Mouse (Mus musculus) lung, adult 2 months (tissue): ENCODE results near the gene Srarp. TPM values are rescaled to one million over a fixed set of nuclear protein-coding genes. Genes with fewer than 3 reads are reported as not detected.

Experiments
- DNase-seq: peaks from one replicate; pipeline ENCODE4 v3.0.0; 2022
- H3K4me1 ChIP-seq: fragments of 200-500 bp; 2 replicates; pipeline ENCODE4 v1.6.1; 2011; ENCODE audit warnings: low read length; ENCODE audit not compliant: control insufficient read depth, insufficient read depth
- H3K4me3 ChIP-seq: fragments of 200-500 bp; replicated peaks from 2 replicates; pipeline ENCODE3; 2011; ENCODE audit warnings: low read depth, mild to moderate bottlenecking, control low read depth, low read length; ENCODE audit errors: extremely low read depth
- CTCF ChIP-seq: fragments of 200-500 bp; IDR thresholded peaks from 2 replicates; pipeline ENCODE4 v1.5.1; 2011; ENCODE audit warnings: mild to moderate bottlenecking, low read length, control low read depth; ENCODE audit not compliant: insufficient read depth
- POLR2A ChIP-seq: fragments of 200-500 bp; IDR thresholded peaks from 2 replicates; pipeline ENCODE4 v1.6.1; 2011; ENCODE audit warnings: low read depth, mild to moderate bottlenecking, control low read depth, low read length, borderline replicate concordance; ENCODE audit errors: extremely low read depth
- WGBS: fragments of 180-500 bp; shearing (Covaris S2); methylation state at CpG from one replicate; pipeline ENCODE4 v1.1.7; 2018; 5-methylcytosine and 5-hydroxymethylcytosine counted together
- polyA plus RNA-seq: library from polyadenylated mRNA; depleted of rRNA; stranded (reverse); fragments of >200 nt; gene quantifications from 2 replicates; pipeline ENCODE4 v1.2.3, GENCODE M21; 2012; rRNA removed

The Srarp gene
- 0.18 TPM in 1 of 2 replicates, not detected in the other for polyA plus RNA-seq

DNA sequence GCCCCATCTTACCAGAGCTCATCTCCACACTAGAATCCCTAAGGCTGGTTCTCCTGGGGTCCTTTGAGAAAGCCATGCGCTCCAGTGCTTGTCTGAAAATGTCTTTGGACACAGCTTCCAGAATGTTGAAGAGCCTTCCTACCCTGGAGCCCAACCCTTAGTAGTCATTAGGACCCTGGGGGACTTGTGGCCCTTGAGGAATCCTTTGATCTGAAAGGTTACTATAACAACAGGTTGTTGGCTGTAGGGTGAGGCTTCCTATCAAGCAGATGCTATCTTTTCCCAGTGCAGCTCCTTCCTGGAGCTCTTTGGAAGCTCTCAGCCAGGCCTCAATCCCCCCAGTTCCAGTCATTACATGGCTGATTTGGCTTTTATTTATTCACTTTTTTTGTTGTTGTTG lies at the start of gene Srarp:
Gene Srarp (minus strand): TSS at position 132 of the 400 bp plus-strand sequence.
- peaks cover 2% of the 10 kb centered on the region for H3K4me1 ChIP-seq
- 86% methylated on average over 1 of the region's 1 CpGs for WGBS
- TF ChIP-seq CTCF (no peak), POLR2A (no peak)
- no peak for DNase-seq
- no peak within 1 kb of the TSS for H3K4me3 ChIP-seq

DNA sequence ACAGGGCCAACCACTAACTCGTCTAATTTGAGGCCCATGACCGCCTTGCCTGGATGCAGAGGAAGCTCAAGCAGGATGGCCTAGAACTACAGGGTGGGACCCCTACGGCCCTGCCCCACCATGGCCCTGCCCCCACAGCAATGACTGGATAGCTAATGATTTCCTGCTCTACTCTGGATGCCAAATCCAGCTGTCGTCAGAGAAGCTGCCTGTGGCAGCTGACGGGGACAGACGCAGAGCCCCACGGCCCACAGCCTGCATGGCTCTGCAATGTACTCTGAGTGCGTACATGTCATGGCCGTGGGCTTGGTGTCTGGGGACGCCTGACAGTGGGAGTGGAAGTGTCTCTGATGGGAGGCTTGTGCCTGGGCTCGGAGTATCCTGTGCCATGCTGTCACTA lies 48.2 kb upstream of the Srarp start:
- WGBS = 52% methylated on average over 11 of the region's 11 CpGs
- DNase-seq = no peak
- Histone ChIP-seq H3K4me3 (no peak overlapping the region), H3K4me1 (no peaks in the 10 kb centered on the region)
- TF ChIP-seq POLR2A (no peak), CTCF (no peak)

DNA sequence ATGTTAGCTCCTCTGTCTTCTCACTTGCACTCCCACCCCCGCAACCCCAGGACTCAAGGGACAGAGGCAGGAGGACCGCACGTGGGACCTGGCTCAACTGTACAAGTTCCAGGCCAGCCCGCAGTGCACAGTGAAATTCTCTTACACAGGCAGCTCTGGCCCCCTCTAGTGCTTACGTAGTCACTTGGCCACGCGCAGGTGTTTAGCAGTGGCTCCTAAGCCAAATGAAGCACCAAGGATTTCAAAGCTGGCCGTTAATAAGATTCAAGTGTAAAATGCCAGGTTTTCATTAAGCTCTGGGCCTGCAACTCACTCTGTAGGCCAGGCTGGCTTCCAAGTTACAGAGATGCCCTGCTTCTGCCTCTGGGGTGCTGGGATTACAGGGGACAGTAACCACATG lies 43.5 kb upstream of the Srarp start:
- DNase-seq = no peak
- no peaks in the 10 kb centered on the region for H3K4me1 ChIP-seq
- TF ChIP-seq CTCF (no peak), POLR2A (no peak)
- no peak overlapping the region for H3K4me3 ChIP-seq
- 94% methylated on average over 8 of the region's 8 CpGs for WGBS

DNA sequence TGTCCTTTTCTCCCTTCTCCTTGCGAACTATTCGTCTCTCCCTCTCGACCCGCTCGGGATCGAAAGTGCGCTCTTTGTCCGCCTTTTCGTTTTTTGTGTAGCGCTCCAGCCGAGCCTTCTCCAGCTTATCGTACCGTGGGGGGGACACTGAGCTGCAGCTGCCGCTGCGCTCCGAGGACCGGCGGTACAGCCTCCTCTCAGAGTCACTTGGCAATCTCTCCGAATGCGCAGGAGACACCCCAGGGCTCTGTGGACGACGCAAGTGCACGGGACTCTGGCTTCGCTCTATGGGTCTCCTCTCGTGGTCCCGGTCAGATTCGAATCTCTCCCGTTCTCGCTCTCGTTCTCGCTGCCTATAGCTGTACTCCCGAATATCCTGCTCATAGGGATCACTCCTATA lies 42.9 kb upstream of the Srarp start:
- no peak for TF ChIP-seq POLR2A
- TF ChIP-seq CTCF = no peak
- 95% methylated on average over 32 of the region's 32 CpGs for WGBS
- DNase-seq = no peak
- H3K4me3 ChIP-seq = no peak overlapping the region
- no peaks in the 10 kb centered on the region for H3K4me1 ChIP-seq

DNA sequence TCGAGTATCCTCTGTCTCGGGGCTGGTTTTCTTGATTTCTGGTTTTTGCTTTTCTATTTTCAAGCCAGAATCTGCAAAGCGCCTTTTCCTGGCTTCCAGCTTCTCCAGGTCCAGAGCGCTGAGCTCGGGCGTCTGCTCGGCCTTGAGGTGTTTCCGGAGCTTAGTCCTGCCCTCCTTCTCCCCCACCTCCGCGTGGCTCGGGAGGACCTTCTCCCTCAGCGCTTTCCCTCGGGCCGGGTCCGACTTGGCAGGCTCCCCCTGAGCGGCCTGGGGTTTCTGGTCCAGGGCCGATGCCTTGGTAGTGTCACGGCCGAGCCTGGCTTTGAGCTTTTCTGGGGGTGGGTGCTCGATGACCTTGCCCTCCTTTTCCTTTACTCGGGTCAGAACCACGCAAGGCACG lies 42.3 kb upstream of the Srarp start:
- Histone ChIP-seq H3K4me1 (no peaks in the 10 kb centered on the region), H3K4me3 (no peak overlapping the region)
- WGBS = 82% methylated on average over 23 of the region's 23 CpGs
- TF ChIP-seq POLR2A (no peak), CTCF (no peak)
- DNase-seq = no peak

DNA sequence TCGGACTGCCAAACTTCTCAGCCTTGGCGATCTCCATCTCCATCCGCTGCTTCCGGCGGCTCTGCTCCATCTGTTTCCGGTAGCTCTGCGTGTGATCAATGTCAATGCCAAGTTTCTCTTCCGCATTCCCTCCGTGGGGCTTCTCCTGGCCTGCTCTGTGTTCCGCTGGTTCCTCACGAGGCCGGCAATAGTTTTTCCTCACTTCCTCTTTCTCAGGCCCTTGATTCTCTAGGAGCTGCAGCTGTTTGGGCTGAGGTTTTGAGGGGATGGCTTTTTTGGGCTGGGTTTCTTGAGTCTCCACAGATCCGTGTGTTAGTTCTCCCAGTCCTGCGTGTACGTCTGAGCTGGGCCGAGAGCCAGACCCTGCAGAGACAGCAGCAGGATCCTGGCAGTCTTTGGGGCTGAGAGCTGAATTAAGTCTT lies 41.8 kb upstream of the Srarp start:
- TF ChIP-seq POLR2A (no peak), CTCF (no peak)
- Histone ChIP-seq H3K4me3 (no peak overlapping the region), H3K4me1 (no peaks in the 10 kb centered on the region)
- no peak for DNase-seq
- WGBS = 66% methylated on average over 16 of the region's 16 CpGs

DNA sequence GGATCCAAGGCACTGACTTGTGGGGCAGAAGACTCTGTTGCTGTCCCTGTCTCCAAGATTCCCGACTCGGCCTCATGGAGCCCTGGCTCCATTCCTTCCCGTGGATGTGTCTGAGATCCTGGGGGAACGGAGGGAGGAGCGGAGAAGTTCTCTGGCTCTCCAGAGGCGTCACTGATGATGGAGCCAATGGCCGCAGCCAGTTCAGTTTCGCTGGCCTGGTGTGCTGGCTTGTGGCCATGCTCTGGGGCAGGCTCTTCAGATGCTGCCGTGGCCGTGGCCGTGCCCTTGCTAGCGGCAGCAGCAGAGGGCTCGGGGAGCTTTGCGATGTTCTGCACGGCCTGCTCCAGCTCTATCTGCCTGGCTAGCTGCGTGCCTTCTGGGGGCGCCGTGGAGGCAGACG lies 38.5 kb upstream of the Srarp start:
- TF ChIP-seq POLR2A (no peak), CTCF (no peak)
- DNase-seq = no peak
- no peak overlapping the region for H3K4me3 ChIP-seq
- 67% methylated on average over 19 of the region's 19 CpGs for whole genome bisulfite sequencing
- no peaks in the 10 kb centered on the region for H3K4me1 ChIP-seq

DNA sequence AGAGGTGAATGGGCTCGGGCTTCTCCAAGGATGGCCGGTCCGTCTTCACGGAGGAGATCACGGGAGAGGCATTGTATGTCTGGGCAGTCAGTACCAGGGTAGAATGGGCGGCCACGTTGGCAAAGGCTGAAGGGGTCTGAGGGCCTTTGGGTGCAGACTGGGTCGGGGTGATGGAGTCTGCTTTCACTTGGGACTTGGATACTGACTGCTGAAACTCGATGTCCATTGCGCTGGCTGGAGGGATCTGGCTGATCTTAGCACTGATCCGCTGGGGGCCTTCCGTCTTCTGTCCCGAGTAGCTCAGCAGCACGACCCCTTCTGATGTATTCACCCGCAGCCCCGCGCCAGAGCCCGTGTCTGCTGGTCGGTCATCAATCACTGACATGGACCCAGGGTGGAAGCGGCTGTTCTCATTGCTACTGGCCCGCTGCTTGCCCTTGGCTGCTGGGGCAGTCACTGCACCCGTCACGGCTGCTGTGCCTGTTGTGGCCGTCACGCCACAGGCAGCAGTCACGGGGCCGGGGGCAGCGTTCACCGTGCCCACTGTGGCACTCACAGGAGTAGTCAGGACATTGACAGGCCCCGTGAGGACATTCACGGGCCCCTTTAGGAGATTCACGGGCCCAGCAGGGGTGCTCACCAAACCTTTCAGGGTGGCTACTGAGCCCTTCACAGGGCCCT lies 36.9 kb upstream of the Srarp start:
- 87% methylated on average over 32 of the region's 32 CpGs for WGBS
- no peak for DNase-seq
- Histone ChIP-seq H3K4me3 (no peak overlapping the region), H3K4me1 (no peaks in the 10 kb centered on the region)
- TF ChIP-seq POLR2A (no peak), CTCF (no peak)

DNA sequence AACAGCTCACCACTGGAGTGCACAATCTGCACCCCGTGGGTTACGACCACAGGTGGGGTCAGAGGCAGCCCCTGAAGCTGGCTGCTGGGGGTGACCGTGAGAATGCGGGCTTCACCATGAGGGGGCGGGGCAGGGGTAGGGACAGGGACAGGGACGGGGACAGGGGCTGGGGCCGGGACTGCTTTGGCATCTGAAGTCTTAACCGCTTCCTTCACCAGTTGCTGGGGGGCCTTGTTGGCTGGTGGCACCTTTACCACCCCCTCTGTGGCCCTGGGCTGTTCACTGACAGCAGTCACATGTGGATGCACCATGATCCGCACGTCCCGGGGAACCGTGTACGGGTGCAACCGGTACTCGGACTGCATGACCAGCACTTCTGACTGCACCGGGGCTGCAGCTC lies 35.6 kb upstream of the Srarp start:
- TF ChIP-seq CTCF (no peak), POLR2A (no peak)
- DNase-seq = no peak
- Histone ChIP-seq H3K4me3 (no peak overlapping the region), H3K4me1 (no peaks in the 10 kb centered on the region)
- WGBS = 98% methylated on average over 16 of the region's 16 CpGs

DNA sequence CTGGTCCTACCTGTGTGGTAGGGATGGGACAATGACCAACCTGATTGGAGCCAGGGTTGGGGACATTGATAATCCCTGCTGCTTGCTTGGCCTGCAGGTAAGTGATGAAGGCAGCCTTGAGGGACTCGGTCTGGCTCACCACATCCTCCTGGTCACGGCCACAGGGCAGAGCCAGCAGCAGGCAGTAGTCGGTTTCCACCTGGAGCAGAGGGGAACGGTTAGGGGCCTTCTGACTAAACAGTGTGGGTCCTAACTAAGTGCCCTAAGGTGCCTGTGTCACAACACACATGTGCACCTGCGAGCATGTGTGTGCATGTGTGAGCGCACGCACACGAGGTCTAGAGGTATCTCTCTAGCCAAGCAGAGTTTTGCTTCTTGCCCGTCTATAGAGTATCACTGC lies 33.4 kb upstream of the Srarp start:
- no peaks in the 10 kb centered on the region for H3K4me1 ChIP-seq
- TF ChIP-seq POLR2A (no peak), CTCF (no peak)
- DNase-seq = no peak
- WGBS = 86% methylated on average over 9 of the region's 9 CpGs
- H3K4me3 ChIP-seq = no peak overlapping the region
